Mouse (Mus musculus) hindbrain, embryonic 16.5 days (tissue): ENCODE data around the gene Henmt1. TPM values are rescaled to one million over a fixed set of nuclear protein-coding genes. Genes with fewer than 3 reads are reported as not detected.

Experiments
- ATAC-seq: fragments of 200-750 bp; cut with Nextera tagmentation; 2 replicates; pipeline ENCODE4 v1.8.0; 2017; ENCODE audit warnings: moderate TSS enrichment, moderate library complexity
- H3K27ac ChIP-seq: fragments of 300-500 bp; sonication (generic); 2 replicates; pipeline ENCODE4 v1.5.1; 2014; ENCODE audit warnings: low read depth, mild to moderate bottlenecking, control low read depth, low read length, moderate library complexity
- H3K27me3 ChIP-seq: fragments of 300-500 bp; sonication (generic); replicated peaks from 2 replicates; pipeline ENCODE4 v1.6.1; 2014; ENCODE audit warnings: low read length; ENCODE audit not compliant: control insufficient read depth, insufficient read depth
- H3K36me3 ChIP-seq: fragments of 300-500 bp; sonication (generic); 2 replicates; pipeline ENCODE4 v1.6.1; 2014; ENCODE audit warnings: mild to moderate bottlenecking, low read length, moderate library complexity, mixed read lengths; ENCODE audit not compliant: control insufficient read depth, insufficient read depth
- H3K4me1 ChIP-seq: fragments of 300-500 bp; sonication (generic); 2 replicates; pipeline ENCODE4 v1.6.1; 2014; ENCODE audit warnings: low read depth, low read length; ENCODE audit not compliant: control insufficient read depth, insufficient read depth
- H3K4me2 ChIP-seq: fragments of 300-500 bp; sonication (generic); 2 replicates; pipeline ENCODE4 v1.6.1; 2014; ENCODE audit warnings: mild to moderate bottlenecking, low read length, control low read depth, moderate library complexity
- H3K4me3 ChIP-seq: fragments of 300-500 bp; sonication (generic); 2 replicates; pipeline ENCODE4 v1.5.1; 2014; ENCODE audit warnings: mild to moderate bottlenecking, low read length, control low read depth, moderate library complexity
- H3K9ac ChIP-seq: fragments of 300-500 bp; sonication (generic); 2 replicates; pipeline ENCODE4 v1.6.1; 2014; ENCODE audit warnings: low read depth, mild to moderate bottlenecking, control low read depth, low read length, moderate library complexity
- H3K9me3 ChIP-seq: fragments of 300-500 bp; sonication (generic); 2 replicates; pipeline ENCODE4 v1.6.1; 2014; ENCODE audit warnings: mild to moderate bottlenecking, low read length, moderate library complexity; ENCODE audit not compliant: control insufficient read depth
- WGBS: fragments of 180-500 bp; shearing (Covaris S2); extraction: QIAGEN DNeasy Blood & Tissue Kit; methylation state at CpG from one replicate; pipeline ENCODE4 v1.1.7; 2014; 5-methylcytosine and 5-hydroxymethylcytosine counted together
- polyA plus RNA-seq: library from polyadenylated mRNA; unstranded; fragments of >200 nt; fragmentation: Nextera tagmentation; extraction: Ambion mirVana; gene quantifications from 2 replicates; pipeline ENCODE4 v1.2.1, GENCODE M21; 2015

Henmt1 gene
- polyA plus RNA-seq, 1 experiment from 2014 or later = 3.8 TPM

DNA sequence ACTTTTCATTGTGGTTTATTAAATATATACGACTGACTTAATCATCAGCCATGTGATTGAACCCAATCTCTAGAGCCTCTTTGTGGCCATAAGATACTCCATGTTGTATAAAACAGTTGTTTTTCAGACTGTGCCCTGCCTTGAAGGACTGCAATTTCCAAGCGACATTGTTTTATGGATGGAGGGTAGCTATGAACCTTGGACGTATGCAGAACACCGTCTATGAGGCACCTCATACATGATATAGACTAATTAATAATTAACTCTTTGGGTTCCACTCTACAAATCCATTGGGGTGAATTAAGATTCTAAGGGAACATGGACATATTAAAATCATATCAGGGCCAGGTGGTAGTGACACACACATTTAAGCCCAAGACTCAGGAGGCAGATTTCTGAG, 14.0 kb upstream of the Henmt1 start:
- H3K4me2 ChIP-seq = no peak overlapping the region
- ATAC-seq = no peak
- no peak overlapping the region for H3K27ac ChIP-seq
- H3K4me1 ChIP-seq = no peaks in the 10 kb centered on the region
- no peaks in the 10 kb centered on the region for H3K9me3 ChIP-seq
- H3K27me3 ChIP-seq = no peaks in the 10 kb centered on the region
- no peaks in the 10 kb centered on the region for H3K36me3 ChIP-seq
- no peak overlapping the region for H3K4me3 ChIP-seq
- no peak overlapping the region for H3K9ac ChIP-seq
- whole genome bisulfite sequencing = 94% methylated on average over 4 of the region's 4 CpGs

DNA sequence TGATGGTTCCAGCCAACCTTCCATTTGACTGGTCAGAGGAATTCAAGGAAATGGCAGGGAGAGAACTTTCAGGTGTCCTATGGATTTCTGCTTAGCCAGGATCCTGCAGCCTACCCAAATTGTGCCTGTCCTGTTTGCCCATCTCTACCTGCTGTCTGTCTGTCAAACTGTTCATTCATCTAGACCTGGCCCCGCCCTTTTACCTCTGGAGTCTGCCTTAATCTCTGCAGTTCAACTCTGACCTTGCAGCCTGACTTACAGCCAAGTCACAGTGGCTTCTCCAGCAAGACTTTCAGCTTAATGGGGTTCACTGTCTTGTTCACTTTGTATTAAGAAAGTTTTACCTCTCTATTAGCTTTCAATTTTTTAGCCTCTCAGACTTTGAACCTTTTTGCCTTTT, 13.4 kb upstream of the Henmt1 start:
- H3K4me2 ChIP-seq = no peak overlapping the region
- WGBS = 58% methylated on average over 1 of the region's 1 CpGs
- no peak for ATAC-seq

DNA sequence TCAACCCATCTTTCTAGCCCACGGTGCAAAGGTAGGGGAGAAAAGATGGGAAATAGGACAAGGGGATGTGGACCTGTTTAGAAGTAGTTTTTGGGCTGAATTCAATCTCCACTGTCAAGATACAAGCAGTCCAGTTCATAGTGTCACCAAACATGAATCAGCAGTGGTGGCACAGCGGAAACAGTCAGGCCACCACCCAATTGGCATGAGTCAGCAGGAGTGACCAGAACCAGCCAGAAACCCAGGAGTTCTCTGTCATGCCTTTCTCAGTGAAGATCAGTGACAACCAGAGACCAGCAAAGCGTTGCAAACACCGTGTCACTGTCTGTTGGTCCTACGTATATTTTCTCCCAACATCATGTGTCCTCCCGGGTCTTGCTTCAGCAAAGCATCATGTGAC, 6.1 kb upstream of the Henmt1 start:
- ATAC-seq = no peak
- Histone ChIP-seq H3K9ac (no peak overlapping the region), H3K4me3 (no peak overlapping the region), H3K27me3 (no peaks in the 10 kb centered on the region), H3K4me1 (no peaks in the 10 kb centered on the region), H3K36me3 (no peaks in the 10 kb centered on the region), H3K4me2 (no peak overlapping the region), H3K9me3 (no peaks in the 10 kb centered on the region), H3K27ac (no peak overlapping the region)
- 93% methylated on average over 6 of the region's 6 CpGs for WGBS

More for the DNA sequence above, 13.4 kb upstream of the Henmt1 start:
- Histone ChIP-seq H3K9ac (no peak overlapping the region), H3K27me3 (no peaks in the 10 kb centered on the region), H3K36me3 (no peaks in the 10 kb centered on the region), H3K27ac (no peak overlapping the region), H3K4me1 (no peaks in the 10 kb centered on the region), H3K4me3 (no peak overlapping the region), H3K9me3 (no peaks in the 10 kb centered on the region)

DNA sequence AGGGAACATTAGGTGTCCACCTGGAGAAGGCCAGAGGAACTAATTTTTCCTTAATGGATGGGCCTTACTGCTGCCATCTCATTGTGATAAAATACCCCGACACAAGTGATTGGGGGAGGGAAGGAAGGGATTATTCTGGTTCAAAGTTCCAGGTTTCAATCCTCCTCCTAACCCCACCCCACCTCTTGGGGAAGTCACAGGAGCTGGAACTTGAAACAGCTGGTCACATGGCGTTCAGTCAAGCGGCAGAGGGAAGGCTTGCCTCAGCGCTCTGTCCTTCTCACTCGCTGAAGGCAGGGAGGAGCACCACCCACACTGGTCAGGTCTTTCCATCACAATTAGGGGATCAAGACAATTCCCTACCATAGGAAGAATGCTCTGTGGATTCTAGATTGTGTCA, 982 bp upstream of the Henmt1 start:
- no peak; the same call in 1 of the 2 replicates for ATAC-seq
- H3K9me3 ChIP-seq = no peaks in the 10 kb centered on the region; the same call in 1 of the 2 replicates
- H3K36me3 ChIP-seq = no peaks in the 10 kb centered on the region
- 95% methylated on average over 5 of the region's 5 CpGs for WGBS
- no peak overlapping the region for H3K27ac ChIP-seq
- no peaks in the 10 kb centered on the region for H3K4me1 ChIP-seq
- H3K4me2 ChIP-seq = no peak overlapping the region
- no peaks in the 10 kb centered on the region for H3K27me3 ChIP-seq
- H3K9ac ChIP-seq = no peak overlapping the region
- H3K4me3 ChIP-seq = no peak overlapping the region

DNA sequence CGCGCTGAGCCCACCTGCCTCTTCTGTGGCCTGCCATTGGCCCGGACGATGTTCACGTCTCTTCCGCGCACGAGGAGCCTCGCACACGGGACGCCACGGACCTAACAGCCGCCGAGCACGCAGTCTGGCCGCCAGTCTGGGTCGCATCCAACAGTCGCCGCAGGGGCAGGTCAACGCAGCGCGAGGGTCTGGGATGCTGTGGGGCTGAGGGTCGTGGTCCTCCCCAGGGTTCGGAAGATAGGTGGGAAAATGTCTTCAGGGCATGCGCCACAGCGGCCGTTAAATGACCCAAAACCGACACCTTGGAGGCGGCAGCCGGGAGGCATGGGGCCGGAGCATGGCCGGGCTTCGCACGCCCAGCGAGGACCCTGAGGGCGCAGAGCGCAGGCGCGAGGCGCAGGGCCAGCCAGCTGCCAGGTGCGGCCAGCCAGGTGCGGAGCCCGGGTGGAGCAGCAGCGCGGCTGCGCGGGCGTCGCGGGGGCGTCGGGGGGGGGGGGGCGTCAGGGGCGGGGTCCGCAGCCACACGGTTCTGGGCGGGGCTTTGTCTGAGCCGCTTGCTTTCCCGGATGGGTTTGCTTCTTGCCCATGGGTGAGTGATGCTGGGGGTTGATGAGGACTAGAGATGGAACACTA, 444 bp downstream of the Henmt1 start, which contains the start of gene Gm9857:
Gene Gm9857, minus strand, starts transcription at position 445 of the 633 bp plus-strand sequence.
- WGBS = 62% methylated on average over 45 of the region's 59 CpGs

DNA sequence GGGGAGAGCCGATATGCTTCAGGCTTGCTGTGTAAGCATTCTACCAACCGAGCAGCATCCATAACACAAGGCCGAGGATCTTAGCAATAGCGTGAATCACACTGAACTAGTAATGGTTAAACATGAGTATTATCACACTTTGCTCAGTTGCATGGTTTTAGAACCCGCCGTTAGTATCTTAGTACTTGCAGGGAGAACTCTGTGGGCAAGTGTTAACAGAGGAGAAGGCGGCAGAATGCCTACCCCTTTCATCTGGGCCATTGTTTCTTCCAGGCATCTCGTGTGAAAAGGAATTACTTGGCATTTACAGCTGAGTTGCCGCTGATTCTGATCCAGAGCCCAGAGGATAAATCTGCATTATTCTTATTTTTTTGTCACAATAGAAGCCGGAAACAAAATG, 1.3 kb downstream of the Henmt1 start:
- Histone ChIP-seq H3K4me2 (no peak overlapping the region), H3K4me1 (no peaks in the 10 kb centered on the region), H3K36me3 (no peaks in the 10 kb centered on the region), H3K27me3 (no peaks in the 10 kb centered on the region), H3K27ac (no peak overlapping the region), H3K9me3 (no peaks in the 10 kb centered on the region; the same call in 1 of the 2 replicates), H3K9ac (no peak overlapping the region), H3K4me3 (no peak overlapping the region)
- 76% methylated on average over 10 of the region's 10 CpGs for WGBS
- no peak for ATAC-seq

More for the DNA sequence above, 444 bp downstream of the Henmt1 start, which contains the start of gene Gm9857:
- Histone ChIP-seq H3K9me3 (no peaks in the 10 kb centered on the region; the same call in 1 of the 2 replicates), H3K27me3 (no peaks in the 10 kb centered on the region), H3K4me2 (peak within 1 kb of the TSS; percentile 54), H3K27ac (no peak within 1 kb of the TSS), H3K4me3 (peak within 1 kb of the TSS; percentile 31), H3K36me3 (no peaks in the 10 kb centered on the region), H3K4me1 (no peaks in the 10 kb centered on the region), H3K9ac (peak within 1 kb of the TSS; percentile 8)
- peak; percentile 93 for ATAC-seq

DNA sequence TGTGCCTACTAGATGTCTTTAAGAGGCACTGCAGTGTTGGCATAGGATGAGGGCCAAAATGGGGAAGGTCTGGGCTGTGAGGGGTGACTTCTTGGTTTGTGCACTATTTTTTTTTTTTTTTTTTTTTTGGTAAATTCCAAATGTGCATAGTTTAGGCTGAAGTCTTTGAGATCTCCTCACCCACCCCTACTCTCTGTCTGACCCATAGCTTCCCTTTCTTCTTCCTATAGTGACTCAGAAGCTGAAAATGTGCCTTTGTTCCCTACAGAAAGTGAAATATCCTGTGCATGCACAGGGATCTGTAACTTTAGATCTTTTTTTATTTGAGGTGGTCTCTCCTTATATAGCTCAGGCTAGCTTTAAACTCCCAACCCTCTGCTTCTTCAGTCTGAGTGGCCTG, 18.3 kb downstream of the Henmt1 start:
- no peaks in the 10 kb centered on the region for H3K9me3 ChIP-seq
- no peak overlapping the region for H3K9ac ChIP-seq
- H3K27ac ChIP-seq = no peak overlapping the region
- H3K4me3 ChIP-seq = no peak overlapping the region
- H3K27me3 ChIP-seq = no peaks in the 10 kb centered on the region
- H3K36me3 ChIP-seq = no peaks in the 10 kb centered on the region
- peaks cover 10% of the 10 kb centered on the region; the same call in 1 of the 2 replicates for H3K4me1 ChIP-seq
- no peak overlapping the region for H3K4me2 ChIP-seq
- ATAC-seq = no peak

DNA sequence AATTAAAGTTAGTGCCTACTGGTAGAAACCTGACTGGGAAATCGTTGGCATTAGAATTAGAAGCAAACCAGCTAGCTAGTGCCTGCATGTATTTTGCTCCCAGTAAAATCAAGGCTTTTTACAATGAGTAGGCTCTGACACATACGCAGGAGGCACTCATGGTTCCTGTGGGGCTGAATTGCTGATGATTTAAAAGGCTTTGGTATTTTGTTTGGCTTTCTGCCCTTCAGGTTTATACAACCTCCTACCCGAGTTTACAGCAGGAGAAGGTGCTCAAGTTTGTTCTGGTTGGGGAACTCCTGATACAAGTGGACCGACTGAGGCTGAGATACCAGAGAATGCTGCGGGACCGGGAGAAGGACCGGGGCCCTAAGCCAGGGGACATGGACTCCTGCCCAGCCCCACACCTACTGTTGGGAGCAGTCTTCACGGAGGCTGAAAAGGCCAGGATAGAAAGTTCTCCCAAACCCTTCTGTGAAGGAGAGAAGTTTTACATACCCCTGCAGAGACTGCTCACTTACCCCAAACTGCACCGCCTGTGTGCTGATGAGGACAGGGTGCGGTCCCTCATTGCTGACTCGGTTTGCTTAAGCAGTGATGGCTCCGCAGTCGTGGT, 20.1 kb downstream of the Henmt1 start:
- Histone ChIP-seq H3K36me3 (no peaks in the 10 kb centered on the region), H3K4me1 (peaks cover 10% of the 10 kb centered on the region; the same call in 1 of the 2 replicates), H3K27me3 (no peaks in the 10 kb centered on the region), H3K27ac (no peak overlapping the region), H3K4me2 (no peak overlapping the region), H3K4me3 (no peak overlapping the region), H3K9me3 (no peaks in the 10 kb centered on the region), H3K9ac (no peak overlapping the region)
- no peak for ATAC-seq
- WGBS = 74% methylated on average over 13 of the region's 13 CpGs

DNA sequence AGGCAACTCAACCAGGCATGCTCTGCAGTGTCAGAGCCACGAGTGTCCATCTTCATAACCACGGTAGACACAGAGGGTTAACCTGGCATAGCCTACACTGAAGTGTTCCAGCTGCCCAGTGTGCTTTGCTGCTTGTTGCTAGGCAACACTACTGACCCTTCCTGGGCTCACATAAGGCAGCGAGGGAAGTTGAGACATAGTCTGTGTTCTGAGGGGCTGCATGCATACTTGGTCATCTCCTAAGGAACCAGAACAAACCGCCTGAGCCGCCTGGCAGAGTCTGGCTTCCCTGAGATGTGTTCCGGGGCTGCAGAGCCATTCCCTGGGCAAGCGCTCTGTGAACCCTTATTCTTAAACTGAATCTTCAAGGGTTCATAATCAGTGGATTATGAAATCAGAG, 21.6 kb downstream of the Henmt1 start:
- Histone ChIP-seq H3K4me1 (peaks cover 10% of the 10 kb centered on the region; the same call in 1 of the 2 replicates), H3K36me3 (no peaks in the 10 kb centered on the region), H3K27me3 (no peaks in the 10 kb centered on the region), H3K9ac (peak overlapping the region; percentile 51), H3K4me3 (peak overlapping the region; percentile 20), H3K9me3 (no peaks in the 10 kb centered on the region), H3K27ac (peak overlapping the region; percentile 78), H3K4me2 (peak overlapping the region; percentile 53)
- 9% methylated on average over 7 of the region's 7 CpGs for WGBS
- ATAC-seq = peak; percentile 98
